Mouse (Mus musculus): Measurements from ENCODE around the gene Crybg3. TPM values are rescaled to one million over a fixed set of nuclear protein-coding genes. Genes with fewer than 3 reads are reported as not detected.

Crybg3 gene
- polyA plus RNA-seq, 2 experiments = 0.55 to 0.86 TPM

DNA sequence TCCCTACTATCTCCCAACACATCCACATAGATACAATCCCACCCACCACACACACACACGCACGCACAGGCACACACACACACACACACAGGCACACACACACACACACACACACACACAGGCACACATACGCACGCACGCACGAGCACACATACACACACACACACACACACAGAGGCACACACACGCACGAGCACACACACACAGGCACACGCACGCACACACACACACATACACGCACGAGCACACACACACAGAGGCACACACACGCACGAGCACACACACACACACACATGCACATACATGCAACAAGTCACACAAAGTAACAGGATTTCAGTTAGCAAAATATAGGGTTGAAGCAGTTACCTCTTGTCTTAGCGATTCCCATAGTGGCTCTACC, 51.1 kb downstream of the Crybg3 start:
- no peak overlapping the region for H3K4me2 ChIP-seq (ENCODE audit: low read depth)
- H3K27ac ChIP-seq = no peak overlapping the region
- 77% methylated on average over 15 of the region's 15 CpGs for WGBS (ENCODE audit: insufficient replicate concordance)
- H3K4me3 ChIP-seq (ENCODE audit: insufficient read depth in 1 of 2, low read depth in 2 of 2, low read length in 2 of 2) = no peak overlapping the region
- no peaks in the 10 kb centered on the region for H3K4me1 ChIP-seq (replicated peaks; ENCODE audit: control insufficient read depth in 2 of 2, insufficient read depth in 2 of 2, low read length in 1 of 2)
- H3K27me3 ChIP-seq (ENCODE audit: control insufficient read depth, insufficient read depth, low read length) = no peaks in the 10 kb centered on the region
- ATAC-seq (ENCODE audit: insufficient read depth) (no peak), DNase-seq (ENCODE audit: low read depth in 3 of 3, low spot score in 3 of 3) (no peak)
- H3K9me3 ChIP-seq (ENCODE audit: control insufficient read depth, low read length) = no peaks in the 10 kb centered on the region
- no peak for TF ChIP-seq EP300 (IDR thresholded peaks at IDR 0.05; ENCODE audit: low read depth)
- no peak for TF ChIP-seq CTCF (IDR thresholded peaks at IDR 0.05; ENCODE audit: low read depth)
- H3K9ac ChIP-seq (replicated peaks) = no peak overlapping the region
- no peaks in the 10 kb centered on the region for H3K36me3 ChIP-seq (replicated peaks; ENCODE audit: control insufficient read depth, insufficient read depth, low read depth)

DNA sequence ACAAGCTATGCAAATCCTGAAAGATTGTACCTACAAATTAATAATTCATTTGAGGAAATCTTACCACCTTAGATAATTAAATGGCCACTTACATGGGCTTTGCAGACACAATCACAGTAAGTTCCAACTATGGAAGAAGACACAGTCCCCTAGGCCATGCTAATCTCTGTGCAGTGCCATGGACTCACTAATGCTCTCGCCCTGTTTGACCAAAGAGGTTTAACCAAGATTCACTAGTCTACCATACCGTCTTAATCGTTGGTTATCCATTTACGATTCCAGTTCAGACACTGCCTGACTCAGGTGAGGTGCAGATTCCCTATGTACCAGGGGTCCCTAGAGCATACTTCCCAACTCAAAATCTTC, 52.2 kb downstream of the Crybg3 start:
- ATAC-seq (ENCODE audit: insufficient read depth) = no peak
- no peak for TF ChIP-seq EP300 (IDR thresholded peaks at IDR 0.05; ENCODE audit: low read depth)
- TF ChIP-seq CTCF (IDR thresholded peaks at IDR 0.05; ENCODE audit: low read depth) = no peak
- Histone ChIP-seq H3K4me3 (ENCODE audit: insufficient read depth in 1 of 2, low read depth in 2 of 2, low read length in 2 of 2) (no peak overlapping the region), H3K9me3 (ENCODE audit: control insufficient read depth, low read length) (no peaks in the 10 kb centered on the region), H3K36me3 (replicated peaks; ENCODE audit: control insufficient read depth, insufficient read depth, low read depth) (no peaks in the 10 kb centered on the region), H3K4me1 (replicated peaks; ENCODE audit: control insufficient read depth in 2 of 2, insufficient read depth in 2 of 2, low read length in 1 of 2) (no peaks in the 10 kb centered on the region), H3K27ac (no peak overlapping the region), H3K4me2 (ENCODE audit: low read depth) (no peak overlapping the region), H3K27me3 (ENCODE audit: control insufficient read depth, insufficient read depth, low read length) (no peaks in the 10 kb centered on the region), H3K9ac (replicated peaks) (no peak overlapping the region)
- DNase-seq (ENCODE audit: low read depth in 3 of 3, low spot score in 3 of 3) = no peak
- 85% methylated on average over 4 of the region's 4 CpGs for WGBS (ENCODE audit: insufficient replicate concordance)

DNA sequence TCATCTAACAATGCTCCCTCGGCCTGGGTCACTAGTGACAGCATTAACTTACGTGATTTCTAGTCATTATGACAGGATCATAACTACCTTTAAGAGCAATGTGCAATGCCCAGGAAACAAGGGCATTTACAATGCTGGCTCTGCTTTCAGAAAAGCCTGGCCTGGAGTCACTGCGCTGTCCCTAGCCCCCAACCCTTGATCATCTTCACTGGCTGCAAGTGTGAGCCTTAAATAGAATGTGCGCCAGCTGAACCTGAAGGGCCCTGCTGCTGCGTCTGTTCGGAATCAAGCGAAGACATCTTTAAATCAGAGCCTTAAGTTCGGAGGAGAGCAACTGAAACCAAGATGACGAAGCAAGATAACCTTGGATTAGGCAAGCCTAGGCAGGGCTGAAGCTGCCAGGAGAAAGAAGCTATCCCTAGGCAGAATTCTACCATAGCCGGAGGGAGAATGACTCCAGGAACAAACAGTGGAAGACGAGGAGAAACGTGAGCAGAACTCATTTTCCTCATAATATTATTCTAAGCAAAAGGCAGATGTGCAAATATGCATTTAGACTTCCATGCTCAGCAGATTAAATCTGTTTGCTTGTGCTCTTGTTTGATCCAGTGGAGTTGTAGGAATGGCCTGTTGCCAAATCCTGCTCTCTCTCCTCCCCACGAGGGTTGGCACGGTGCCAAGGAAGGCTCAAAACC, 52.7 kb downstream of the Crybg3 start:
- H3K27me3 ChIP-seq (ENCODE audit: control insufficient read depth, insufficient read depth, low read length) = no peaks in the 10 kb centered on the region
- no peaks in the 10 kb centered on the region for H3K36me3 ChIP-seq (replicated peaks; ENCODE audit: control insufficient read depth, insufficient read depth, low read depth)
- no peak overlapping the region for H3K4me3 ChIP-seq (ENCODE audit: insufficient read depth in 1 of 2, low read depth in 2 of 2, low read length in 2 of 2)
- no peaks in the 10 kb centered on the region for H3K4me1 ChIP-seq (replicated peaks; ENCODE audit: control insufficient read depth in 2 of 2, insufficient read depth in 2 of 2, low read length in 1 of 2)
- no peak overlapping the region for H3K9ac ChIP-seq (replicated peaks)
- DNase-seq (ENCODE audit: low read depth in 3 of 3, low spot score in 3 of 3) (no peak), ATAC-seq (ENCODE audit: insufficient read depth) (no peak)
- no peak overlapping the region for H3K4me2 ChIP-seq (ENCODE audit: low read depth)
- whole genome bisulfite sequencing (ENCODE audit: insufficient replicate concordance) = 69% methylated on average over 14 of the region's 14 CpGs
- H3K27ac ChIP-seq = no peak overlapping the region
- no peak for TF ChIP-seq CTCF (IDR thresholded peaks at IDR 0.05; ENCODE audit: low read depth)
- no peak for TF ChIP-seq EP300 (IDR thresholded peaks at IDR 0.05; ENCODE audit: low read depth)
- no peaks in the 10 kb centered on the region for H3K9me3 ChIP-seq (ENCODE audit: control insufficient read depth, low read length)

DNA sequence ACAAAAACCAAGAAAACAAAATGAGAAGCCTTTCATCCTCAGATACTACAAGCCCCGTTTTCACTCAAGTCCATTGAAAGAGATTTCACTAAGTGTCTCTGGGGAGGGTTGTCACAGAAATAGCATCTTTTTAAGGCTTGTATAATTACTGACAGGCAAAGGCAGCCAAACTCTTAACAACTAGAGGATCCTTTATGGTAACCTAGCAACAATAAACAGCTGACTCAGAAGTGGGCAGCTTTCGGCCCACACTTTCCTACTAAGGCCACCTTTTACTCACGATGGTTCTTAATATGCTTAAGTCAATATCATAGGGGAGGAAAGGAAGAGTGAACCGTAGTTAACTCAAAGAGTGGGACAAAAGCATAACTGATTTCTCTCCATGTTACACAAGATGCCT, 53.3 kb downstream of the Crybg3 start:
- H3K4me3 ChIP-seq (ENCODE audit: insufficient read depth in 1 of 2, low read depth in 2 of 2, low read length in 2 of 2) = no peak overlapping the region
- no peak overlapping the region for H3K4me2 ChIP-seq (ENCODE audit: low read depth)
- 67% methylated on average over 4 of the region's 4 CpGs for WGBS (ENCODE audit: insufficient replicate concordance)
- DNase-seq (ENCODE audit: low read depth in 3 of 3, low spot score in 3 of 3) (no peak), ATAC-seq (ENCODE audit: insufficient read depth) (no peak)
- H3K9ac ChIP-seq (replicated peaks) = no peak overlapping the region
- no peaks in the 10 kb centered on the region for H3K4me1 ChIP-seq (replicated peaks; ENCODE audit: control insufficient read depth in 2 of 2, insufficient read depth in 2 of 2, low read length in 1 of 2)
- no peak for TF ChIP-seq EP300 (IDR thresholded peaks at IDR 0.05; ENCODE audit: low read depth)
- no peak for TF ChIP-seq CTCF (IDR thresholded peaks at IDR 0.05; ENCODE audit: low read depth)
- no peaks in the 10 kb centered on the region for H3K27me3 ChIP-seq (ENCODE audit: control insufficient read depth, insufficient read depth, low read length)
- no peaks in the 10 kb centered on the region for H3K36me3 ChIP-seq (replicated peaks; ENCODE audit: control insufficient read depth, insufficient read depth, low read depth)
- H3K27ac ChIP-seq = no peak overlapping the region
- H3K9me3 ChIP-seq (ENCODE audit: control insufficient read depth, low read length) = no peaks in the 10 kb centered on the region

DNA sequence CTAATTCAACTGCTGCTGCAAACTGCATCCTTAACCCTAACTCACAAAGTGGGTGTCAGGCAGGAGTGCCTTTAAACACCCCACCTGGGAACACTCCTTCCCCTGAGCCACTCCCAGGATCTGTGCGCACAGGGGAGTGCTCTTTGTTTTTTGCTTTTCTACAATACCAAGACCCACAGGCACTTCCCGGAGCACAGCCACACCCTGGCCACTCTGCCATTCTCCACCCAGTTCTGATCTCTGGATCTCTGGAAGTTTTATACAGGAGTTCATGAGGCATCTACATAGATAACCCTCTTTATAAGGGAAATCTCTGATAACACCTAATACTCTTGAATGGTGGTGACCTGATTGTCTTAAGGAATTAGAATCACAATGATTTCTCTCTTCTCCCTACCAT, 55.4 kb downstream of the Crybg3 start:
- H3K4me3 ChIP-seq (ENCODE audit: insufficient read depth in 1 of 2, low read depth in 2 of 2, low read length in 2 of 2) = no peak overlapping the region
- no peaks in the 10 kb centered on the region for H3K36me3 ChIP-seq (replicated peaks; ENCODE audit: control insufficient read depth, insufficient read depth, low read depth)
- ATAC-seq (ENCODE audit: insufficient read depth) = no peak
- H3K9ac ChIP-seq (replicated peaks) = no peak overlapping the region
- DNase-seq (ENCODE audit: low read depth in 3 of 3, low spot score in 3 of 3) = no peak
- H3K27ac ChIP-seq = no peak overlapping the region
- no peaks in the 10 kb centered on the region for H3K27me3 ChIP-seq (ENCODE audit: control insufficient read depth, insufficient read depth, low read length)
- no peaks in the 10 kb centered on the region for H3K9me3 ChIP-seq (ENCODE audit: control insufficient read depth, low read length)
- H3K4me1 ChIP-seq (replicated peaks; ENCODE audit: control insufficient read depth in 2 of 2, insufficient read depth in 2 of 2, low read length in 1 of 2) = no peaks in the 10 kb centered on the region
- TF ChIP-seq CTCF (IDR thresholded peaks at IDR 0.05; ENCODE audit: low read depth) = no peak
- no peak for TF ChIP-seq EP300 (IDR thresholded peaks at IDR 0.05; ENCODE audit: low read depth)
- WGBS (ENCODE audit: insufficient replicate concordance) = 70% methylated on average over 2 of the region's 2 CpGs
- no peak overlapping the region for H3K4me2 ChIP-seq (ENCODE audit: low read depth)

Measured in liver, embryonic 14.5 days (tissue).